Mouse (Mus musculus): ENCODE results near the gene Pisd.
"Not testable (repeated sequence)": the region's sequence is repeated elsewhere in the genome, so short reads cannot be mapped to it uniquely, and the experiment has no call there.

Gene Pisd

GRCm38 (mm10) chr5:32745705-32746655, 39.5 kb downstream of the Pisd start:
- DNase-seq (ENCODE audit: low read depth) = peak; percentile 91

DNA sequence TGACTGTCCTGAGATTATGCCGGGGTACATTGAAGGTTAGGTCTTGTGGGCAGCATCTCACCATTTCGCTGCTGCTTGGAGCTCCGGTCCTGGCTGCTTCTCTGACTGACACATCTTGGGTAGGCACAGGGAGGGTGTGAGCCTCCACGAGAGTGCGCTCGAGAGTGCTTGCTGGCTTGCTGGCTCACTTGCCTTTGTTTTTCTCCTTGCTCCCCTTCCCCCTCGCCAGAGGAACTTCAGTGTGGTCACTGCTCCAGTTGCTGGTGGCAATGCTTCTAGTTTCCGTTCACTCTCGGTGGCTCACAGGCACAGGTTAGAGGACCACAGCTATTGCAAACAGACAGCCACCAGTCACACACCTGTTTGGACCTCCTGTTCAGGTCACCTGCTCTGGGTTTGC, 43.3 kb downstream of the Pisd start:
- no peak for DNase-seq (ENCODE audit: low read depth)

DNA sequence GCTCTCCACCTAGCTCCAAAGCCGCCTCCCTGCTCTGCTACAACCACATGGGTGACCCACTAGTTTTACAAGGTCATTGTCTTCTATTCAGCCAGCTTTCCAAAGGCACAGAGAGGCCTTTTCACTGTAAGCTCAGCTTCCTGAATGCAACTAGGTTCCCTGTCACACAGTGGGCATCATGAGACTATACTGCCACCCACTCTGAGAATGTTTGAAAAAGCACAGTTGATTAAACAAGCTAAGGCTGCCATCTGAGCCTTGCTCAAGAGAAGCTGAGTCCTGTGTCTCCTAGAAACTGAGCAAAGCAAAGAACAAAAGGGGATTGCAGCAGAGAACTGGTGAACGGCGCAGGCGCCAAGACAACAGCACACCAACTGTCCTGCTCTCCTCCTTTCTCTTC, 44.1 kb downstream of the Pisd start:
- not testable (repeated sequence) for DNase-seq (ENCODE audit: low read depth)

DNA sequence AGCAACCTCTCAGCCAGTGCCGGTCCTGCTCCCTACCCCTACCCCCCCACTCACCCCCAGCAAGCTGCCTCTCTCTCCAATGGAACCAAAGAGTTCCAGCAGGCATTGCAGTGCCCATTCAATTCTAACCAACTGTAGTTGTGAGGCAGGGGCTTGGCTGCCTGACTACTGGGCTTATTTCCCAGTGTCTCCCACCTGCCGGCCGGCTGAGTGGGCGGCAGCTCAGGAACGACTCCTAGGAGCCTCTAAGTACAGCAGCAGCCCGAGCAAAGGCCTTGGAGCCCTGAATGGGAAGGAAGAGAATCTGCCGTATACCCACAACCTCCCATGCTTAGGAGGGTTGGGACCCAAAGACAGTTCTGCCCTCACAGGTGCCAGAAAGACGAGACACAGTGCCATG, 44.6 kb downstream of the Pisd start:
- not testable (repeated sequence) for DNase-seq (ENCODE audit: low read depth)

- DNase-seq (ENCODE audit: low read depth) = no peak
Observed at GRCm38 (mm10) chr5:32740138-32740537, 45.3 kb downstream of the Pisd start.

DNA sequence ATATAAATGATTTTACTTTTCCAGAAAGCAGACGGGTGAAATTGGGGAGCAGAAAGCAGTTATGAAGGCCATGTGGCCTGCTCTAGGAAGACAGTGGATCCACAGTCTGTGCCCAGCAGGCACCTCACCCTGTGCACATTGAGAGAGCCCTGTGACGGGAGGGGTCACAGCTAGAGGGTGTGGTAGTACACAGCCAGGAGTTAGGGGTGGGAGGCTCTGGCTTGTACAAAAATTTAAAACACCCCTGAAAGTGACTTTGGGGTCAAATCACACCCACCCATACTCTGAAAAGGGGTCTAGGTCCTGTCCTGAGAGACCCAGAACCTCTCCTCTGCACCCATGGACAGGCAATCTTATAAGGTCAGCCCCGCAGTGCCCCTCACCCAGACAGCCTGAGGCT, 48.7 kb downstream of the Pisd start:
- not testable (repeated sequence) for DNase-seq (ENCODE audit: low read depth)

- DNase-seq (ENCODE audit: low read depth) = no peak
Observed at GRCm38 (mm10) chr5:32735779-32736178, 49.7 kb downstream of the Pisd start.

- DNase-seq (ENCODE audit: low read depth) = not testable (repeated sequence)
Observed at GRCm38 (mm10) chr5:32733892-32734291, 51.6 kb downstream of the Pisd start.

DNA sequence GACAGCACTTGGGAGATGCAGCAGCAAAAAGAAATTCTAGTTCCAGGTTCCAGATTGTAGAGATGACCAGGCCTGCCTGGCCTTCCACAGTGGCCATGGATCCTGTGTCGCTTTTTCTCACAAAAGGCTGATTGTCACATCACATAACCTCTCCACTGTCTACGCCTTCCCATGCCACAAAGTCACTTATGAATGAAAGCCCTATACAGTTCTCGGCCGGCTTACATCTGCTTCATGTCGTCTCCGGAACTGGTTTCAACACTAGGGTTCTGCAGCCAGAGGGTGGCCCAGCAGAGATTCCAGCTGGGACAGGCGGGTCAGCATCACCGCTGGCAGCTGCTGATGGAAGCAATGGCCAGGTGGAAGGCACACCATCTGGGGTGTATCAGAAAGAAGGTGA, 56.6 kb downstream of the Pisd start:
- no peak for DNase-seq (ENCODE audit: low read depth)

GRCm38 (mm10) chr5:32728300-32728699, 57.1 kb downstream of the Pisd start:
- no peak for DNase-seq (ENCODE audit: low read depth)

DNA sequence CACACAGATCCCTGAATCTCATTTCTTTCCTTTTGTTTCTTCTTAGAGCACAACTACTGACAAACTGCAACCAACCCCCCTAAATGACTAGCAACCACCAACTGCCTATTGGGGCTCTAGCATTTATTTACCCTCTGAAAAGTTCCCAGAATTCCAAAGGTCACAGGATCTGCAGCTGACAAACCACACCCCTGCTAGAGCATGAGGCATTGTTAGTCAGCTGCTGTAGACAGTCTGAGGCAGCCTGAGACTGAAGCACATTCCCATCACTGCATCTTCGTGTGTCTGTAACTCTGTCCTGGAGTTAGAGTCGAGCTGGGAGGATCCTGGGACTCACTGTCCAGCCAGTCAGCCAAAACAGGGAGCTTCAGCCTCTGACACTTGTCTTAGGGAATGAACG, 60.0 kb downstream of the Pisd start:
- peak; percentile 70 for DNase-seq (ENCODE audit: low read depth)

GRCm38 (mm10) chr5:32723981-32724380, 61.5 kb downstream of the Pisd start:
- DNase-seq (ENCODE audit: low read depth) = no peak

- DNase-seq (ENCODE audit: low read depth) = not testable (repeated sequence)
Observed at GRCm38 (mm10) chr5:32722711-32723110, 62.7 kb downstream of the Pisd start.

GRCm38 (mm10) chr5:32722263-32722662, 63.2 kb downstream of the Pisd start:
- DNase-seq (ENCODE audit: low read depth) = no peak

GRCm38 (mm10) chr5:32721316-32721715, 64.1 kb downstream of the Pisd start:
- no peak for DNase-seq (ENCODE audit: low read depth)

DNA sequence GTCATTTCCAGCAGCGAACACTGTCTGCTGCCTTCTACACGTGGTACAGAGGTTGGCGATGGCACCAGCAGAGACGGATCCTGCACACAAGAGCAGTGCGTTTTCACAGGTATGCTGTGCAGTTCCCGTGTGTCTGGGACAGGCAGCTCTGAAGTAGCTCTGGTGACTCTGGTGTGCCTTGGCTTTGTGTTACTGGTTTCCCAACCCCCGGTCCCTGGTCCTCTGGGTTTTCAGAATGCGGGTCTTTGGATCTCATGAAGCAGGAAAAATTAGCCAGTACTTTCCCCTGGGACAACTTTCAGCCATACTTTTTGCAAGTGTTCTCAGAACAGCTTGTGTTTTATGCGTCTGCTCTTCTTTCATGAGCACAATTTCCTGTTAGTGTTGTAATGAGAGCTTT, 65.0 kb downstream of the Pisd start:
- no peak for DNase-seq (ENCODE audit: low read depth)

- no peak for DNase-seq (ENCODE audit: low read depth)
Observed at GRCm38 (mm10) chr5:32718916-32719315, 66.5 kb downstream of the Pisd start.

- DNase-seq (ENCODE audit: low read depth) = no peak
Observed at GRCm38 (mm10) chr5:32717726-32718125, 67.7 kb downstream of the Pisd start.

DNA sequence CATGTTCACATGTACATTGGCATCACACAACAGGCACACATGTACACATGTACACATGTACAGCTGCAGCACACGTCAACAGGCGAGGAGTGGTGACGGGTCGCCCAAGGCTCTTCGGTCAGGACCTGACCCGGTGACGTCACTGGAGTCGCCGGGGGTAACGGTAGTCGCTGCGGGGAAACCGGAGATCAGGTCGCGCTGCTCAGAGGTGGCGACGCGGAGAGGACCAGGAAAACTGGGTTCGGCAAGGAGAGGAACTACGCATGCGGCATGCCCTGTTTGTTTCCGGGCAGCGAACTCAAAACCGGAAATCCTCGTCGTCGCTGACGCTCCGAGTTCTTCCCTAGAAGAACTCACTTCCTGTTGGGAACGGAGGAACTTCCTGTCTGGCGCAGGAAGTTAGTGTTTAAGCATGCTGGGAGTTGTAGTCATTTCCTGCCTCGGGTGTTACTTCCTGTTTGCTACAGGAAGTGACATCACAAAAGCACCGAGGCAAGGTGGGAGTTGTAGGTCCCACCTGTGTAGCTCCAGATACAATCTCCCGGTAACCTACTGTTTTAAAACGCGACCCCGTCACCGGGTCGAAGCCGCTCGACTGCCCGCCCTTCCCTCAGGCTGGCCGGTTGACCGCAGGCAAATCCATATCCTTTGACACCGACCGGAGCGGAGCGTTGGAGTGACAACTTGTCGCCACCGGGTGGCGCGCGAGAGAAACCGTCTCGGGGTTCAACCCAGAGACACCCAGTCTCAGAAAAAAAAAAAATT, 71.6 kb downstream of the Pisd start:
- peak; percentile 95 for DNase-seq (ENCODE audit: low read depth)

DNA sequence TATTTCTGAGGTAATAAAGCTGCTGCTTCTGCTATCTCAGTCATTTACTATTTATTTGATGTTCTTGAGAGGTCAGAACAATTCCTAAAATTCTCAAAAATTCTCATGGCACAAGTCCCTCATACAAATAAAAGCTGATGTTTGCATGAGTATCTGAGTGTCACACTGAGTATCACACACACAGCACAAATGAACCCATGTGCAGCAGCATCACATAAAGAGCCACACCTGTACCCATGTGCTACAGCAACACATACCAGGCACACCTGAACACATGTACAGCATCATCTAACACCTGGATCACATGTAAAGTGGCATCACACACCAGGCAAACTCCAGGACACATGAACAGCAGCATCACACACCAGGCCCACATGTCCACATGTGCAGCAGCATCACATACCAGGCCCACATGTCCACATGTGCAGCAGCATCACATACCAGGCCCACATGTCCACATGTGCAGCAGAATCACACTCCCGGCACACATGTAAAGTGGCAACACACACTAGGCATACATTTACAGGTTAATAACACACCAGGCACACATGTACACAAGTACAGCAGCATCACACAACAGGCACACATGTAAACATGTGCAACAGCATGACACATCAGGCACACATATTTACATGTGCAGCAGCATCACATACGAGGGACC, 72.3 kb downstream of the Pisd start:
- DNase-seq (ENCODE audit: low read depth) = peak; percentile 26

GRCm38 (mm10) chr5:32712221-32713041, 73.0 kb downstream of the Pisd start:
- DNase-seq (ENCODE audit: low read depth) = no peak

- no peak for DNase-seq (ENCODE audit: low read depth)
Observed at GRCm38 (mm10) chr5:32711485-32711884, 74.0 kb downstream of the Pisd start.
